Mouse (Mus musculus) 3T3-L1 (cell line): Measurements from ENCODE around the gene Tle4.
"Not testable (repeated sequence)": the region's sequence is repeated elsewhere in the genome, so short reads cannot be mapped to it uniquely, and the experiment has no call there.

Experiments
- DNase-seq: peaks from one replicate; pipeline ENCODE4 v3.0.0-alpha.2; 2015; ENCODE audit warnings: low read depth, low spot score

The Tle4 gene

DNA sequence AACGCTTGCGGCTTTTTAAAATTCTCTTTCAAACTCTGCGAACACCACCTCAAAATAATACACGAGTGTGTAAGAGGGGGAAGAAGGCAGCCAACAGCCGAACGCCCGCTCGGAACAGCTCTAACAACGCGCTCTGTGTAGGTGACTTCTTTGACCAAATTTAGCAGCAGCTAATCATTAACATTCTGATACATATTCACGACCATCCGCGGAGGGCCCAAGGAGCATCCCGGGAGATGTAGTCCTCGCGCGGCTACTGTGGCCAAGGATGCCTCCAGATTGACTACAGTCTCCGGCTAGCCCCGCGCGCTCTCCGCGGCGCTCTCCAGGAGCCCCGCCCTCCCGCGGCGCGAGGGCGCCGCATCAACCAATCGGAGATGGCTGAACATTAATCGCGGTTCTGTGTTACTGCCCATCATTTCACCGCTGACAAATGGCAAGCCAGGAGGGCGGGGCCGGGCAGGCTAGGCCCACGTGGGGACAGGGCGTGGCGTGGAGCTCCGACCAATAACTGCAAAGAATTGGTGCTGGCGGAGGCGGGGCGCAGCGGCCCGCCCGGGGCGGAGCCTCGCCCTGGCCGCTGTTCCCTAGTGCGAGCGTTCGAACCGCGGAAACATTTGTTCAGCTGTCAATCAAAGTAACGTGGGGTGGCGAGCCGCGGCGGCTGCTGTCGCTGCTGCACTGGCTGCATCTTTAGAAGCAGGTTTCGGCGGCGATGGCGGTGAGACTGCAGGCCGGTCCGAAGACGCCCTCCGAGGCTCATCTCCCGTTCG lies at the start of gene Tle4:
Gene Tle4 (minus strand): TSS at position 135 of the 773 bp plus-strand sequence.
- peak; percentile 99 for DNase-seq

- DNase-seq: peak; percentile 14
These were observed 47.8 kb upstream of the Tle4 start for GRCm38 (mm10) chr19:14645666-14646065.

GRCm38 (mm10) chr19:14644756-14645155 lies 46.9 kb upstream of the Tle4 start:
- DNase-seq: no peak

DNA sequence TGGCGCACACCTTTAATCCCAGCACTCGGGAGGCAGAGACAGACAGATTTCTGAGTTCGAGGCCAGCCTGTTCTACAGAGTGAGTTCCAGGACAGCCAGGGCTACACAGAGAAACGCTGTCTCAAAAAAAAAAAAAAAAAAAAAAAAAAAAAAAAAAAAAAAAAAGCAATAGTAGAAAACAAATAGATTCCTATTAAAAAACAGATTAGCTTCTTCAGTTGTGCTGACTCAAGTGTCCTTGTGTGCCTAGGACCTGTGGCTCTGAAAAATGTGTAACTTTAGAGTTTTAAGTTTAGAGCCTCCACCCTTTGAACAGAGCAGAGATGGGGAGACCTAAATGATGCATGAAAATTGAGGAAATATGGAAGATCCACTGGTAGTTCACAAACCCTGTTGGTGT lies 45.2 kb upstream of the Tle4 start:
- DNase-seq: not testable (repeated sequence)

DNA sequence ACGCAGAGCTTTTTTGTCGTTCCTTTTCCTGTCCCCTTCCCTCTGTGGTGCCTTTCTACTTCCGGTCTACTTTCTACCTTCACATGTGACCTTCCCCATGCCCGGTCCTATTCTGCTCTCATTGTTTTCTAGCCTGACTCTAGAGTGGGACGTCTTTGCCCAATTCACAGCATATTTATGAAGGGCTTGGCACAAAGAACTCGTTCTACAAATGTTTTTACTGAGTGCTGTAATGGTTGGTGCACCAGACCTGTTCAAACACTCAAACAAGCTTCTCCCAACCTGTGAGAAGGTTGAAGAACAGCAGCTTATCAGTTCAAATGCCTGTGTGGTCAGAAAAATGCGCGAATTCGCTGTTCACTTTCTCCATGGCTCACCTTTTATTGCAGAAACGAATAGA lies 44.8 kb upstream of the Tle4 start:
- no peak for DNase-seq

DNA sequence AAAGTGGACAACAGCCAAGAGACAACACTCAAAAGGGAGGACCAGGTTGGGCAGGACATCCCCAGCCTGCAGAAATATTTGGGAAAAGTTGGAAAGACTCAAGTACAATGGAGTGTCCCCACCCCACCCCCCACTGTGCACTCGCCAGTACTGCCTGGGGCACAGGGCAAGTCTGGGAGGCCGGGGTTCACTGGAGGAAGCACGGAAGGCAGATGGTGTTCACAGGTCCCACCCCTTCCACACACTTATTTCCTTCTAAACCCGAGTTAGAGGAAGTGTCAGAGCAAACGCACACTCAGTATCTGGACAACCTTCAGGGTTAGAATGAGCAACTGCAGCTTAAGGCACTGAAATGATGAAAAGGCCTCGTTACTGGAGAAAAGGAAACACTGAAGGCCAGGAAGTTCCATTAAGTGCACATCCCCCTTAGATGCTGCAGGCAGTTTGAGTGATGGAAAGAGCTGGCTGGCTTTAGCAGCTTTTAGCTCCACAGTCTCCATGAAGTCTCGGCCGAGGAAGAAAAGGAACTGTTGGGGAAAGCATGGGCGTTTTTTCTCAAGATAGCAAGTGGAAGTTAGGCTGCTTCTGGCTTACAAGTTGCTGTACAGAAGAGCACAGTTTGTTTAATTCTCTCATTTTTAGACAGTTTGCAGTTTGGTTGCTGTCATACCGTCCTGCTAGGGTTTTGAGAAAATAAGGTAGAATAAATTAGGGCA lies 37.5 kb upstream of the Tle4 start:
- DNase-seq: no peak

DNA sequence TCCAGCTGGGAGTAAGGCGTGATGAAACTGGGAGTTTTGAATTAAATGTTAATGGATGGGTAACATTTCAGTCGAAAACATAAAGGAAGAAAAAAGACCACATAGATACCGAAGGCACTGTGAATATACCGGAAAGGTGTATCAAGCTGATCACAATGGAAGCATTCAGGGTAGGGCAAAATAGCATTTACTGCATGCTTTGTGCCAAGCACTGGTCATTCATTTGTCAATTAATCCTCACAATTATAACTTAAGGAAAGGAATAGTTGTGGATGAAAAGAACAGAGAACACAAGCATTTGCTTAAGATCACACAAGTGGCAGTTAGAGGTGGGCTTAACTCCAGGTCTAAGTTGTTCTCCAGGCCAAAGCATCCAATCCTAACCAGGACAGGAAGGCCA lies 25.5 kb upstream of the Tle4 start:
- no peak for DNase-seq

DNA sequence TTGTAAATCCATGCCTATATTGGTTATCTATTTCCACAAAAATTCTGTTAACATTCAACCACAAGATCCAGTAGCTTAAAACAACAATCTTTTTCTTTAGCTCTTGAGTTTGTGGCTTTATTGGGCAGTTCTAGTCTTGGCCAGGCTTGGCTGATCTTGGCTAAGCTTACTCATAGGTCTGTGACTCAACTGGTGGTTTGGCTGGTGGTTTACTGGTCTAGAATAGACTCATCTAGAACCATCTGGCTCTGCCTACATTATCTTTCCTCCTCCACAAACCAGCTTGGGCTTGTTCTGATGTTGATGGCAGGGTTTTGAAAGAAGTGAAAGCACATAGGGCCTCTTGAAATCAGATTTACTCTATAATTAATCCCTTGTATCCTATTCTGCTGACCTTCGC lies 22.7 kb upstream of the Tle4 start:
- DNase-seq: peak; percentile 82

DNA sequence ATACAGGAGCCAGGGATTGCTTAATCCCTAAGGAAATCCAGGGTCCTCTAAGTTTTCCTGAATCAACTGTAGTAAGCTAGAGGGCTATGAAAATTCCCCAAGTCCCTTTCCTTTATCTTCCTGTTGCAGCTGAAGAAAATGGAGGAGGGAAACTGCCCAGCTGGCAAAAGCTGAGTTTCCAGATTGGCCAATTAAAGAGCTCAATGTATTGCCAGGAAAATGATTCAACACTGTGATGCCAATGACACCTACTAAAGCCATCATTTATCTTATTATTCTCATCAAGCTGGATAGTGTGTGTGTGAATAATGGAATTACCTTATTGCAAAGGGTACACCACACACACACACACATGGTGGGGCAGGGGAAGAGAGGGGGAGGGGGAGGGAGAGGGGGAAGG lies 22.0 kb upstream of the Tle4 start:
- DNase-seq: no peak

DNA sequence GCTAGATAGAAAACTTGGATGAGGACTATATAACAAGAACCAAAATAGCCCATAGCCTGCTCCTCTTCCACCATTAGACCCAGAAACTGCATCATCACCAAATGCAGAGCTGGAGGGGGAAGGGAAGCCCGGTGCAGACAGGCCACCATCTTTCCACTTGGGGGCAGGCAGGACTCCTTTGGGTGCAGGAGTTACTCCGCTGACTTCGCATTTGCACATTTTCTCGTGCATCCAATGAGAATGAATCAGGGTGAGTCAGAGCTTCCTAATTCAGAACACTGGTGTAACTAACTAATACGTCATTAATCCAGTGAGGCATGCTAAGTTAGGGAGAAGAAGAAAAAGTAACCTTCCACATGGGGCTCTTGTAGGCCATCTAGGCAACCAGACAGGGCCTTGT lies 17.0 kb upstream of the Tle4 start:
- no peak for DNase-seq

DNA sequence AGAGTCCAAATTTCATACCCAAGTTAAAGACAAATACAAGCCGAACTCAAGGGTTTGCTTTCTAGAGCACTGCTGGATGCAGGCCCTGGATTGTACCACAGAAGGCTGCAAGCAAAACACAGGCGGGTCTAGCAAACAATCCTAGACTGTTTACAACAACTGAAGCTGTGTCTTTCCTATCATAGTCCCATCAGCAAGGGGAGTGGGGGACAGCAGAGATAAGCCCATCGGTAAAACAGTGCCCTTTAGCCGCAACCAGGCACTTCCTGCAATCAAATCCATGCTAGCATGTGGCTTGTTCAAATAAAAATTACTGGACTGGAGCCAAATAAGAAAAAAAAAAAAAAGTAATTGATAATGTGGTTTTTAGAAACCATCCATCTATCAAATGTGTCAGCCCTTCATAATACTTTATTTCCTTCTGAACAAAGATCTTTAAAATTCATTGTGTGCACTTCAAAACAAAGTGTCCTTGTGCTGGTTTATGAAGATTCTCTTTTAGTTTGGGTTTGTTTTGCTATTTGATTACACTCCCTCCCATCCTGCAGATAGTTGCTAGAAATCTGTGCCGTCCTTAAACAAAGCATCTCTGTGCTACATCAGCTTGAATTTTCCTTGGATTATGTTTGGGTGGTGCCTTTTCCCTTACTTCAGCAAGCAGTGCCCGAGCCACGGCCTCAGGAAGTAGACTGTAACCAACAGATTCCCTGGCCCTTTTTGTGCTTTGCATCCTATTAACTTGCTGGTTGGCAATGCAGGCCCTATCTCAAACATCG lies 12.9 kb upstream of the Tle4 start:
- no peak for DNase-seq

- DNase-seq: no peak
These were observed 3.0 kb upstream of the Tle4 start for GRCm38 (mm10) chr19:14600841-14601240.

DNA sequence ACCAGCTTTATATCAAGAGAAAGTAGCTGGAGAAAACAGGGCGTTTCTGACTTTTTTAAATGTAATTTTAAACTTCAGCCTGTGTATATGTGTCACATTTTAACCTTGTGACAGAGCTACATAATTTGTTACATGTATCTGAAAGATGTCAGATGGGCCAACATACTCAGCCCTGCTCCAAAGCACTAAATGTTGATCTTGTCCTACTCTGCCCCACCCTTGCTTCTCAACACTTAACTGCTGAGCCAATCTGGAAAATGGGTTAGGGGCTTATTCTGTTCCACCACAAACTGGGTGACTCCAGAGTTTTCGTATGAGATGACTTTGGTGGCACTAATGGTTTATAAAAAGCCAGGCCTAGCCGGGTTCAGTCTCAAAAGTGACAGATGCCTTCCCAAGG lies 2.5 kb upstream of the Tle4 start:
- no peak for DNase-seq

- no peak for DNase-seq
These were observed 2.0 kb upstream of the Tle4 start for GRCm38 (mm10) chr19:14599851-14600251.

DNA sequence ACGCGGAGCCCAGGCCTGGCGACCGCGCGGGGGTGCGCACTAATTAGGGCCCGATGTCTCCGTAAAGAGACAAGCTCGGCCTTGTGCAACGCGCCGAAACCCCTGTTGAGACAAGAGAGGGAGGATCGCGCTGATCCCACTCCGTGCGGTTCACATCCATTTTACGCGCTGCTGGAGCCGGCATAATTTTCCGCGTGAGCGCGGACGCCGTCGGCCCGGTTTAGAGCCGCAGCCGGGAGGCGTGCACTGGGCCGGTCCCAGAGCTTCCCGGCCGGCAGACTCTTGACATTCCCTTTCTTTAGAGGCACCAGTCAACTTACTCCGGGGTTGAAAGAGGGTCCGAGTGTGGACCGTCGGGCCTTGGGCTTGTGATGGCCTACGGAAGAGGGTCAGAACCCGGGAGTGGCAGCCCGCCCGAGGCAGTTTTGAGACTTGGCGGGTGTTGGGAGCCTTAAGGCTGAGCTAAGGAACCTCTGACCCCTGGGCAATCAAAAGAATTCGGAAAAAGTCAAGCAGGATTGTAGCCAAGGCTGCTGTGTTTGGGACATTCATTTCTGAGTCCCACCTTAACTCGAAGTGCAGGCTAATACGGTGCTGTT lies 938 bp upstream of the Tle4 start:
- no peak for DNase-seq

- peak; percentile 72 for DNase-seq
These were observed 622 bp downstream of the Tle4 start for GRCm38 (mm10) chr19:14596941-14597916.

DNA sequence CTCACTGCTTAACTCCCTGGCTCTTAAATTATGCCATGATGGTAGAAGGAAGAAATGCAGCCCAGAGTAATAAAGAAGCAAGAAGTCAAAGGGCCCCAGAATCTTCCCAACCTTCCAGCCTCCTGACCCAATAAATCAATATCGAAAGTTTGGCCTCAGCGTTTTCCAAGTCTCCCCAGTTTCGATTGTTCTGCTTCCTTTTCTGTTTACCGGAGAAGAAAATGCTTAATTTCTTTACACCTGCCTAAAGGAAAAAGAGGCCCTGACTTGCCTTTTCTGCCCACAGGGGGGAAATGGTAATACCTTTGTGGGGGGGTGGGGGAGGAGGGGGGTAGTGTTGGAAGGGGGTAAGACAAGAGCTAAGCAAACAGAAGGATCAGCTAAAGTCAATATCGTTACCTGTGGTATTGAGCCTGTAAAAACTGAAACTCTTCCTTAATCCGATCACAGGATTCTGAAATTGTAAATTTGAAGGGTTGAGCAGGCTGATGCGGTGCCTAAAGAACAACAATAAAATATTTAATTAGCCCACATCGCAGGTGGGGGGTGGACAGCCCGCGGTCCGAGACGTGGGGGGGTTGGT lies 1.4 kb downstream of the Tle4 start:
- no peak for DNase-seq

DNA sequence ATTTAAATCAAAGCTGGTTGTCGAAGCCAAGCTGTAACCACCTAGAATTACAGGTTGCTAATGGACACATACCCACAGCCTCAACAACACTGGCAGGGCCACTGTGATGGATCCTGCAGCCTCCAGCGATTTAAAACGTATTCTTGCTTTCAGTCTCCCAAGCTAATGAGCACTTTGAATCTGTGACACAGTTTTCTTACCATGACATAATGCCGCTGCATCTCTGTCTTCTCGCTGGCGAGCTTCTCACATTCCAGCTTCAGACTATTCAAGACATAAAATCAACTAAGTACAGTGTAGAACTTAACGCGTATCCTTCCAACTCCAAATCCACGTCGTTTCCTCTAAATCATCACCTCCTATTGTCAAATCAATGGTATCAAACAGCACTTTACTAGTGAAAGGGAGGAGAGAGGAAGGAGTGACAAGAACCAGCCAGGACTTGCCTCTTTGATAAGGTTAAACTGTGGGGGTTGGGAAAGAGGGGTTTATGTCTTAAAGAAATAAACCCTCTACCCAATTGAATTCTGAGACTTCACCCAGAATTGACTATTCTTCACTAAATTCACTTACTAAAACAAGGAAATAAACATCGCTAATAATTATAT lies 2.4 kb downstream of the Tle4 start:
- DNase-seq: no peak

- DNase-seq: no peak
These were observed 3.3 kb downstream of the Tle4 start for GRCm38 (mm10) chr19:14594537-14594936.
